Mouse (Mus musculus): ENCODE measurements around the gene Fam178b. TPM values are rescaled to one million over a fixed set of nuclear protein-coding genes. Genes with fewer than 3 reads are reported as not detected.

The Fam178b gene
- polyA plus RNA-seq, 1 experiment from 2014 or later, result 0.25 TPM

DNA sequence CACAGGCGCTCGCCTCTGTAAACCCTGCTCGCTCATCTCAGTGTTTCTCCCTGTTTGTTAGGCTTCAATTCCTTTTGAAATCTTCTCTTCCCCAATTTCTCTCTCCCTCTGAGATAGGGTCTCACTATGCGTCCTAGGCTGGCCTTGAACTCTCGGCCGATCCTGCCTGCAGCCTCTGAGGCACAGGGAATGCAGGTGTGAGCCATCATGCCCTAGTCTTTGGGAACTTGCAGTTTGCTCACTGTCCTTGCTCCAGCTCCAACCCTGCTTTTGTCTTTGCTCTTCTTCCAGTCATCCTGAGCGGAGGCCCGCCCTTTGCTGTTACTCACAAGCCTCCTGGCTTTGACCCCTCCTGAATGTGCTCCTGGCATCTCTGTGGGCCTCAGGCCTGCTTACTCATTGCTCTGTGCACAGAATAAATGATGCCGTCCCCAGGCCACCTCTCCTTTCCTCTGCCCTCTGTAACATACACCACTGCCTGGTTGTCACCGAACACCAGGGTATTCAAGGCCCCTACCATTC is 69.5 kb downstream of the Fam178b start:
- 94% methylated on average over 10 of the region's 10 CpGs for WGBS
- no peak for ATAC-seq
- no peaks in the 10 kb centered on the region for H3K36me3 ChIP-seq
- no peak overlapping the region for H3K9ac ChIP-seq
- H3K4me3 ChIP-seq (replicated peaks), result no peak overlapping the region
- H3K27me3 ChIP-seq (replicated peaks), result no peaks in the 10 kb centered on the region
- H3K4me1 ChIP-seq (replicated peaks), result peaks cover 5% of the 10 kb centered on the region; the same call in 1 of the 2 replicates
- H3K4me2 ChIP-seq (replicated peaks), result no peak overlapping the region
- no peak overlapping the region for H3K27ac ChIP-seq
- H3K9me3 ChIP-seq, result no peaks in the 10 kb centered on the region

DNA sequence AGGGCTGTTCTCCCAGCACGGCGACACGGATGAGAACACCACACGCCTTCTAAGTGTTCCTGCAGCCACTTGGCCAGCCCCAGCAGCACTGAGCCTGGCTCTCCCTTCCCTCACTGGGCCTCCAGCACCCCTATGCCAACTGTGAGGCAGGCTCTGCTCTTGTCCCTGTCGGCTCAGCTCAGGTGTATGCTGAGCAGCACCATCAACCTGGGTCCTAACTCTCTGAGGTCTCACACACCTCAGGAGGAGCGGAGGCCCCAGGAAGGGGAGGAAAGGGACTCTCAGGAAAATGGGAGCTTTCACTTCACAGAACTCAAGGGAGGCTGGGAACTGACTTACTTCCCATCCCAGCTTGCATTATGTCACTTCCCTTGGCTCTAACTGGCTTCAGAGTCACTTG is 70.6 kb downstream of the Fam178b start:
- no peak for ATAC-seq
- no peak overlapping the region for H3K27ac ChIP-seq
- no peaks in the 10 kb centered on the region for H3K9me3 ChIP-seq
- no peaks in the 10 kb centered on the region for H3K36me3 ChIP-seq
- H3K9ac ChIP-seq, result no peak overlapping the region
- H3K27me3 ChIP-seq (replicated peaks), result no peaks in the 10 kb centered on the region
- H3K4me3 ChIP-seq (replicated peaks), result no peak overlapping the region
- peaks cover 12% of the 10 kb centered on the region; the same call in 1 of the 2 replicates for H3K4me1 ChIP-seq (replicated peaks)
- H3K4me2 ChIP-seq (replicated peaks), result no peak overlapping the region
- WGBS, result 81% methylated on average over 6 of the region's 6 CpGs

DNA sequence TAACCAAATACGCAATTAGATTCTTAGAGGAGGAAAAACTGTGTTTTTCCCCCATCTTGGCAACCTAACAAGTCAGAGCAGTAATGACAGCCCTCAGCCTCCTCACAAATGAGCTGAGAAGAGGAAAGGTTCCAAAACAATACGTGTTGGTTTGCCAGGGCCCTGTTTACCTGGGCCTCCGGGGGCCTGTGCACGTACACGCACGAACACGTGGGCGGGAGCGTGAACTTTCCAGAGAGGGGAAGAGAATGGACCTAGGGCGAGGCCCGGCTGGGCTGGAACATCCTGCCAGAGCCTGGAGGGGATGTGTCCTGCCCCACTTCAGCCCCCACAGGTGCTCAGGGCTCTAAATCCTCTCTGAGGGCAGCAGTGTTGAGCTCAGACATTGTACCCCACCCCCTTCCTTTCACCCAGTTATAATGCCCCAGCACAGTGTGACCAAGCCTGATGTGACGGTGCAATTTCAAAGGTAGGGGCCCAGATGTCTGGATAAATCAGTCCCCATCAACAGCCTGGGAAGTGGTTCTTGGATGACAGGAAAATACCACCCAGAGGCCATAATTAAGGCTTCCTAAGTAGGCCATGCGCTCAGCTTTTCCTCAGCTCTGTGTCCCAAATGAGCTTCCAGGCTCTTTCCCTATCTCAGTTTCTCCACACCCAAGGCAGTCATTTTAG is 71.4 kb downstream of the Fam178b start:
- Histone ChIP-seq H3K4me3 (replicated peaks) (no peak overlapping the region), H3K9me3 (no peaks in the 10 kb centered on the region), H3K4me1 (replicated peaks) (peaks cover 12% of the 10 kb centered on the region; the same call in 1 of the 2 replicates), H3K27ac (no peak overlapping the region), H3K9ac (no peak overlapping the region), H3K27me3 (replicated peaks) (no peaks in the 10 kb centered on the region), H3K36me3 (no peaks in the 10 kb centered on the region), H3K4me2 (replicated peaks) (no peak overlapping the region)
- 67% methylated on average over 13 of the region's 13 CpGs for WGBS
- ATAC-seq, result no peak

GRCm38 (mm10) chr1:36608211-36608610 is 74.8 kb downstream of the Fam178b start:
- Histone ChIP-seq H3K36me3 (no peaks in the 10 kb centered on the region), H3K4me2 (replicated peaks) (no peak overlapping the region), H3K4me1 (replicated peaks) (peaks cover 25% of the 10 kb centered on the region), H3K27ac (no peak overlapping the region), H3K4me3 (replicated peaks) (no peak overlapping the region), H3K9me3 (no peaks in the 10 kb centered on the region), H3K9ac (no peak overlapping the region), H3K27me3 (replicated peaks) (no peaks in the 10 kb centered on the region)
- WGBS, result 61% methylated on average over 4 of the region's 4 CpGs
- peak; percentile 64 for ATAC-seq

- H3K27ac ChIP-seq, result no peak overlapping the region
- no peaks in the 10 kb centered on the region for H3K36me3 ChIP-seq
- WGBS, result 60% methylated on average over 7 of the region's 7 CpGs
- peaks cover 25% of the 10 kb centered on the region for H3K4me1 ChIP-seq (replicated peaks)
- no peaks in the 10 kb centered on the region for H3K27me3 ChIP-seq (replicated peaks)
- H3K9me3 ChIP-seq, result no peaks in the 10 kb centered on the region
- H3K9ac ChIP-seq, result no peak overlapping the region
- H3K4me2 ChIP-seq (replicated peaks), result no peak overlapping the region
- H3K4me3 ChIP-seq (replicated peaks), result no peak overlapping the region
- no peak for ATAC-seq
Measured at GRCm38 (mm10) chr1:36606951-36607350, 76.0 kb downstream of the Fam178b start.

- no peak overlapping the region for H3K4me3 ChIP-seq (replicated peaks)
- H3K4me1 ChIP-seq (replicated peaks), result peaks cover 23% of the 10 kb centered on the region
- no peaks in the 10 kb centered on the region for H3K27me3 ChIP-seq (replicated peaks)
- 72% methylated on average over 12 of the region's 12 CpGs for WGBS
- H3K27ac ChIP-seq, result 0 out of 2 replicates have a peak overlapping the region, but pooled peaks have one; percentile 36
- no peaks in the 10 kb centered on the region for H3K36me3 ChIP-seq
- ATAC-seq, result peak; percentile 37; the same call in 1 of the 2 replicates
- no peaks in the 10 kb centered on the region for H3K9me3 ChIP-seq
- no peak overlapping the region for H3K4me2 ChIP-seq (replicated peaks)
- no peak overlapping the region for H3K9ac ChIP-seq
Measured at GRCm38 (mm10) chr1:36604254-36605156, 78.5 kb downstream of the Fam178b start.

DNA sequence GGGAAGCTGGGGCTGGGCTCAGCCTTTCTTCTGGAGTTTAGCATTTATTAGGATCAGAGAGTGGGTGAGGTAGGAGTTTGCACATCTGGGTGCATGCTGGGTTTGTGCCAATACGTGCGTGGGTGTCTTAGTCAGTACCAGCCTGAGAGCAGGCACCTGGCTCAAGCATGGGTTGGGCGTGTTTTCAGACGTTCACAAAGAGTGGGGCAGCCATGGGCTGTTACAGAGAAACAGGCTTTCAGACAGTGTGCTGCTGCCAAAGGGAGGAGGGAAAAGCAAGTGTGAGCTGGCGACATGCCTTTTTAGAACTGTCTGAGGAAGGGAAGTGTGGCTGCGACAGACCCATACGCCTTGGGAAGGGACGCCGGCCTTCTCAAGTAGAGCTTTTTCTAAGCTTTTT is 79.6 kb downstream of the Fam178b start:
- ATAC-seq, result 0 out of 2 replicates have a peak, but pooled peaks have one; percentile 42
- Histone ChIP-seq H3K4me1 (replicated peaks) (peaks cover 19% of the 10 kb centered on the region), H3K36me3 (no peaks in the 10 kb centered on the region), H3K27me3 (replicated peaks) (no peaks in the 10 kb centered on the region), H3K9ac (no peak overlapping the region), H3K4me2 (replicated peaks) (no peak overlapping the region), H3K9me3 (no peaks in the 10 kb centered on the region), H3K27ac (peak overlapping the region; percentile 36; the same call in 1 of the 2 replicates), H3K4me3 (replicated peaks) (no peak overlapping the region)
- WGBS, result 62% methylated on average over 9 of the region's 9 CpGs

DNA sequence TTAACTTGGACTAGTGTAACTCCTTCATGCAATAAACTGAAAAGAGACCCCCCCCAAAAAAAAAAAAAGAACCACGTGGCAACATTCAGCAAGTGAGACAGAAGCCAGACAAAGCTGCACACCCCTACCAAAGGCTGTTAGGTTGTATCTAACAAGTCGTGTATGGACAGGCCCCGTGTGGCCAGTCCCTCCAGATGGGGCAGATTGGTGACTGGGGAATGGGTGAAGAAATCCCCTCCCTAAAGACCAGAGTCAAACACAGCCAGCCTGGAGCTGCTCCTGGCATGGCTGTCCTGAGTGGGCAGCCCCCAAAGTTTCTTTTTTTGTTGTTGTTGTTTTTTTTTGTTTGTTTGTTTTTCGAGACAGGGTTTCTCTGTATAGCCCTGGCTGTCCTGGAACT is 80.7 kb downstream of the Fam178b start:
- Histone ChIP-seq H3K27ac (no peak overlapping the region), H3K4me1 (replicated peaks) (peaks cover 14% of the 10 kb centered on the region; the same call in 1 of the 2 replicates), H3K4me3 (replicated peaks) (no peak overlapping the region), H3K9me3 (no peaks in the 10 kb centered on the region), H3K27me3 (replicated peaks) (no peaks in the 10 kb centered on the region), H3K4me2 (replicated peaks) (no peak overlapping the region), H3K9ac (no peak overlapping the region), H3K36me3 (no peaks in the 10 kb centered on the region)
- no peak for ATAC-seq
- WGBS, result 52% methylated on average over 4 of the region's 4 CpGs

DNA sequence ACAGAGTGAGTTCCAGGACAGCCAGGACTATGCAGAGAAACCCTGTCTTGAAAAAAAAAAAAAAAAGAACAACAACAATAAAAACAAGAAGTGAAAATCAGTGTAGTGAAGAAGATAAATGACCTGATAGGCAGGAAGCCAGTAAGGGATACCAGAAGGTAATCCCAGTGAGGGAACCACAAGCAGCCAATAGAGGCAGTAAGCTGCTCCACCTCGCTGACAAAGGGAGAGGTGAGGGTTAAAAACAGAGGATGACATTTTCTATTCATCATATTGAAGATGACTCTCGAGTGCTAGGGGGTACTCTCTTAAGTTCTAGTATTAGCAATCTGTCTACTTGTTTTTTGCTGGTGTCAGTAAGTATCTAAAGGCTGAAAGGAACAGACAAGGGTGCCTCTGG is 84.6 kb downstream of the Fam178b start:
- no peak overlapping the region for H3K4me3 ChIP-seq (replicated peaks)
- no peaks in the 10 kb centered on the region for H3K9me3 ChIP-seq
- H3K4me1 ChIP-seq (replicated peaks), result peaks cover 14% of the 10 kb centered on the region
- H3K4me2 ChIP-seq (replicated peaks), result no peak overlapping the region
- no peaks in the 10 kb centered on the region for H3K27me3 ChIP-seq (replicated peaks)
- no peaks in the 10 kb centered on the region for H3K36me3 ChIP-seq
- H3K27ac ChIP-seq, result no peak overlapping the region
- 61% methylated on average over 2 of the region's 2 CpGs for WGBS
- no peak for ATAC-seq
- H3K9ac ChIP-seq, result no peak overlapping the region

GRCm38 (mm10) chr1:36596114-36596513 is 86.9 kb downstream of the Fam178b start:
- peak; percentile 82 for ATAC-seq

GRCm38 (mm10) chr1:36595167-36595931 is 87.6 kb downstream of the Fam178b start:
- Histone ChIP-seq H3K4me1 (replicated peaks) (peaks cover 21% of the 10 kb centered on the region), H3K9ac (no peak overlapping the region), H3K36me3 (no peaks in the 10 kb centered on the region), H3K4me3 (replicated peaks) (no peak overlapping the region), H3K4me2 (replicated peaks) (no peak overlapping the region), H3K27me3 (replicated peaks) (no peaks in the 10 kb centered on the region), H3K9me3 (no peaks in the 10 kb centered on the region), H3K27ac (peak overlapping the region; percentile 33; the same call in 1 of the 2 replicates)
- peak; percentile 67 for ATAC-seq
- 48% methylated on average over 10 of the region's 10 CpGs for WGBS

More at GRCm38 (mm10) chr1:36596114-36596513, 86.9 kb downstream of the Fam178b start:
- WGBS, result 57% methylated on average over 4 of the region's 4 CpGs
- peak overlapping the region; percentile 11; the same call in 1 of the 2 replicates for H3K9ac ChIP-seq
- H3K36me3 ChIP-seq, result no peaks in the 10 kb centered on the region
- no peak overlapping the region for H3K4me2 ChIP-seq (replicated peaks)
- peaks cover 17% of the 10 kb centered on the region for H3K4me1 ChIP-seq (replicated peaks)
- no peak overlapping the region for H3K4me3 ChIP-seq (replicated peaks)
- peak overlapping the region; percentile 58; the same call in 1 of the 2 replicates for H3K27ac ChIP-seq
- no peaks in the 10 kb centered on the region for H3K27me3 ChIP-seq (replicated peaks)
- H3K9me3 ChIP-seq, result no peaks in the 10 kb centered on the region
